Mouse (Mus musculus) small intestine, adult 2 months (tissue): ENCODE measurements around the gene Zfp629.

Source experiments
- CTCF ChIP-seq: fragments of 200-500 bp; IDR thresholded peaks from 2 replicates; pipeline ENCODE4 v1.5.1; 2012; ENCODE audit warnings: low read depth, mild to moderate bottlenecking, control low read depth, inconsistent platforms, low read length, moderate library complexity, mixed read lengths; ENCODE audit not compliant: insufficient replicate concordance, insufficient read length; ENCODE audit errors: extremely low read depth
- POLR2A ChIP-seq: fragments of 200-500 bp; IDR thresholded peaks from 2 replicates; pipeline ENCODE4 v1.6.1; 2012; ENCODE audit warnings: low read depth, mild to moderate bottlenecking, control low read depth, inconsistent platforms, low read length, moderate library complexity

GRCm38 (mm10) chr7:127602903-127603302, 12.7 kb downstream of the Zfp629 start:
- no peak for TF ChIP-seq POLR2A
- no peak for TF ChIP-seq CTCF
